Mouse (Mus musculus): Measurements from ENCODE around the gene Col4a3bp. TPM values are rescaled to one million over a fixed set of nuclear protein-coding genes. Genes with fewer than 3 reads are reported as not detected.

Gene Col4a3bp
- polyA plus RNA-seq, 1 experiment from 2014 or later, result 11.6 TPM

- ATAC-seq (ENCODE audit: low FRiP score), result no peak
- Histone ChIP-seq H3K36me3 (ENCODE audit: control insufficient read depth, insufficient read depth, low read length) (no peaks in the 10 kb centered on the region), H3K4me2 (replicated peaks; ENCODE audit: low read depth, low read length) (no peak overlapping the region), H3K9me3 (ENCODE audit: control insufficient read depth, low read length) (no peaks in the 10 kb centered on the region), H3K27me3 (ENCODE audit: control insufficient read depth, insufficient read depth, low read length) (no peaks in the 10 kb centered on the region), H3K27ac (ENCODE audit: low read depth, low read length) (no peak overlapping the region), H3K4me3 (ENCODE audit: low read depth, low read length) (no peak overlapping the region), H3K9ac (ENCODE audit: low read depth, low read length) (no peak overlapping the region), H3K4me1 (replicated peaks; ENCODE audit: control insufficient read depth, insufficient read depth, low read length) (no peaks in the 10 kb centered on the region)
- DNase-seq (ENCODE audit: low spot score), result no peak
- WGBS, result 95% methylated on average over 5 of the region's 5 CpGs
Measured at GRCm38 (mm10) chr13:96586540-96586939, 44.1 kb downstream of the Col4a3bp start.

GRCm38 (mm10) chr13:96588642-96589041, 46.2 kb downstream of the Col4a3bp start:
- ATAC-seq (ENCODE audit: low FRiP score), result no peak

DNA sequence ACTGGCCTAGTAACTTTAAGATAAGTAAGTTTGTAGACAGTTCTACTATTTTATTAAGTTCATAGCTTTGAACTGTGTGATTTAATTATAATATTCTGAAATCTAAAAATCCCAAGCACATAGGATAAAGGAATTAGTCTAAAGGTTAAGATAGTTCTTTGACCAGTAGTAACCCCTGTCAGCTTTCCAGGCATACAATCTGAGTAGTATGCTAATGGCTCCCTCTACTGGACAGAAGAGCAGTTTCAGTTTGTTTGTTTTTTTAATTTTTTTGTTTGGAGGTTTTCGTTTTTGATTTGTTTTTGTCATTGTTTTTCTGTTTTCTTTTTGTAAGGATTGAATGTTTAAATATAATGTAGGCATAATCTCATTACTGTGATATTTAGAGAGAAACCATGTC, 51.2 kb downstream of the Col4a3bp start:
- DNase-seq (ENCODE audit: low spot score), result peak; percentile 10
- Histone ChIP-seq H3K4me3 (ENCODE audit: low read depth, low read length) (no peak overlapping the region), H3K9ac (ENCODE audit: low read depth, low read length) (no peak overlapping the region), H3K36me3 (ENCODE audit: control insufficient read depth, insufficient read depth, low read length) (no peaks in the 10 kb centered on the region), H3K9me3 (ENCODE audit: control insufficient read depth, low read length) (no peaks in the 10 kb centered on the region), H3K4me1 (replicated peaks; ENCODE audit: control insufficient read depth, insufficient read depth, low read length) (no peaks in the 10 kb centered on the region), H3K27me3 (ENCODE audit: control insufficient read depth, insufficient read depth, low read length) (no peaks in the 10 kb centered on the region), H3K27ac (ENCODE audit: low read depth, low read length) (no peak overlapping the region), H3K4me2 (replicated peaks; ENCODE audit: low read depth, low read length) (no peak overlapping the region)
- WGBS, result 10% methylated on average over 1 of the region's 1 CpGs
- ATAC-seq (ENCODE audit: low FRiP score), result no peak

More at GRCm38 (mm10) chr13:96588642-96589041, 46.2 kb downstream of the Col4a3bp start:
- no peak overlapping the region for H3K4me2 ChIP-seq (replicated peaks; ENCODE audit: low read depth, low read length)
- no peak overlapping the region for H3K9ac ChIP-seq (ENCODE audit: low read depth, low read length)
- WGBS, result 93% methylated on average over 1 of the region's 1 CpGs
- H3K36me3 ChIP-seq (ENCODE audit: control insufficient read depth, insufficient read depth, low read length), result no peaks in the 10 kb centered on the region
- H3K4me3 ChIP-seq (ENCODE audit: low read depth, low read length), result no peak overlapping the region
- no peak overlapping the region for H3K27ac ChIP-seq (ENCODE audit: low read depth, low read length)
- no peaks in the 10 kb centered on the region for H3K4me1 ChIP-seq (replicated peaks; ENCODE audit: control insufficient read depth, insufficient read depth, low read length)
- no peak for DNase-seq (ENCODE audit: low spot score)
- H3K9me3 ChIP-seq (ENCODE audit: control insufficient read depth, low read length), result no peaks in the 10 kb centered on the region
- no peaks in the 10 kb centered on the region for H3K27me3 ChIP-seq (ENCODE audit: control insufficient read depth, insufficient read depth, low read length)

DNA sequence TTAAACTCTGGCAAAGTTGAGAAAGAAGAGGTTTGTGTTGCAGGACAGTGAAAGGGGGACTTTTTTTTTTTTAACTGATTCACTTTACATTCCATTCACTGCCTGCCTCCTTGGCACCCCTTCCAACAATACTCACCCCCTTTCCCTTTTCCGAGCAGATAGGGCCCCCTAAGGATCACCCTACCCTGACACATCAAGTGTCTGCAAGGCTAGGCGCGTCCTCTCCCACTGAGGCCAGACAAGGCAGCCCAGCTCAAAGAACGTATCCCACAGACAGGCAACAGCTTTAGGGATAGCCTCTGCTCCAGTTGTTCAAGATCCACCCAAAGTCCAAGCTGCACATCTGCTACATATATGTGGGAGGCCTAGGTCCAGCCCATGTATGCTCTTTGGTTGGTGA, 51.7 kb downstream of the Col4a3bp start:
- no peak overlapping the region for H3K9ac ChIP-seq (ENCODE audit: low read depth, low read length)
- DNase-seq (ENCODE audit: low spot score), result no peak
- WGBS, result 83% methylated on average over 4 of the region's 4 CpGs
- H3K4me1 ChIP-seq (replicated peaks; ENCODE audit: control insufficient read depth, insufficient read depth, low read length), result no peaks in the 10 kb centered on the region
- no peaks in the 10 kb centered on the region for H3K27me3 ChIP-seq (ENCODE audit: control insufficient read depth, insufficient read depth, low read length)
- no peak overlapping the region for H3K4me3 ChIP-seq (ENCODE audit: low read depth, low read length)
- no peaks in the 10 kb centered on the region for H3K36me3 ChIP-seq (ENCODE audit: control insufficient read depth, insufficient read depth, low read length)
- no peak overlapping the region for H3K27ac ChIP-seq (ENCODE audit: low read depth, low read length)
- ATAC-seq (ENCODE audit: low FRiP score), result no peak
- H3K4me2 ChIP-seq (replicated peaks; ENCODE audit: low read depth, low read length), result no peak overlapping the region
- H3K9me3 ChIP-seq (ENCODE audit: control insufficient read depth, low read length), result no peaks in the 10 kb centered on the region

DNA sequence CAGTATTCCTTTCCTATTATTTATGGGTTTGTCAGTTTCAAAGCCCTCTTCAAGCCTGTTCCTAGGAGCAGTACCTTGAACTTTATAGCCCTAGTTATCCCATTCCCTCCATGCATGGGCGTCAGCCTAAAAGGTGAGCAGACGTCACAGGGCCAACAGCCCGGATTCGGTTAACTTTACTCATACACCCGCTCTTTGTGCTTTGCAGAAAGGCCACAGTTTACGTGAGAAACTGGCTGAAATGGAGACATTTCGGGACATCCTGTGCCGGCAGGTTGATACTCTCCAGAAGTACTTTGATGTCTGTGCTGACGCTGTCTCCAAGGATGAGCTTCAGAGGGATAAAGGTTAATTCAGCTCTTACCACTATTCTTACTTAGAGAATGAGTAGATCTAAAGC, 56.8 kb downstream of the Col4a3bp start:
- ATAC-seq (ENCODE audit: low FRiP score) (no peak), DNase-seq (ENCODE audit: low spot score) (no peak)
- no peak overlapping the region for H3K9ac ChIP-seq (ENCODE audit: low read depth, low read length)
- H3K36me3 ChIP-seq (ENCODE audit: control insufficient read depth, insufficient read depth, low read length), result no peaks in the 10 kb centered on the region
- 92% methylated on average over 9 of the region's 9 CpGs for WGBS
- H3K9me3 ChIP-seq (ENCODE audit: control insufficient read depth, low read length), result no peaks in the 10 kb centered on the region
- no peak overlapping the region for H3K27ac ChIP-seq (ENCODE audit: low read depth, low read length)
- H3K4me1 ChIP-seq (replicated peaks; ENCODE audit: control insufficient read depth, insufficient read depth, low read length), result no peaks in the 10 kb centered on the region
- no peak overlapping the region for H3K4me2 ChIP-seq (replicated peaks; ENCODE audit: low read depth, low read length)
- H3K4me3 ChIP-seq (ENCODE audit: low read depth, low read length), result no peak overlapping the region
- no peaks in the 10 kb centered on the region for H3K27me3 ChIP-seq (ENCODE audit: control insufficient read depth, insufficient read depth, low read length)

- H3K9me3 ChIP-seq (ENCODE audit: control insufficient read depth, low read length), result no peaks in the 10 kb centered on the region
- ATAC-seq (ENCODE audit: low FRiP score) (no peak), DNase-seq (ENCODE audit: low spot score) (no peak)
- no peaks in the 10 kb centered on the region for H3K4me1 ChIP-seq (replicated peaks; ENCODE audit: control insufficient read depth, insufficient read depth, low read length)
- no peaks in the 10 kb centered on the region for H3K36me3 ChIP-seq (ENCODE audit: control insufficient read depth, insufficient read depth, low read length)
- 93% methylated on average over 2 of the region's 2 CpGs for WGBS
- H3K27ac ChIP-seq (ENCODE audit: low read depth, low read length), result no peak overlapping the region
- H3K27me3 ChIP-seq (ENCODE audit: control insufficient read depth, insufficient read depth, low read length), result no peaks in the 10 kb centered on the region
- H3K4me2 ChIP-seq (replicated peaks; ENCODE audit: low read depth, low read length), result no peak overlapping the region
- no peak overlapping the region for H3K9ac ChIP-seq (ENCODE audit: low read depth, low read length)
- no peak overlapping the region for H3K4me3 ChIP-seq (ENCODE audit: low read depth, low read length)
Measured at GRCm38 (mm10) chr13:96604242-96604641, 61.8 kb downstream of the Col4a3bp start.

GRCm38 (mm10) chr13:96614615-96615014, 72.2 kb downstream of the Col4a3bp start:
- ATAC-seq (ENCODE audit: low FRiP score) (no peak), DNase-seq (ENCODE audit: low spot score) (no peak)
- Histone ChIP-seq H3K4me3 (ENCODE audit: low read depth, low read length) (no peak overlapping the region), H3K9me3 (ENCODE audit: control insufficient read depth, low read length) (no peaks in the 10 kb centered on the region), H3K4me2 (replicated peaks; ENCODE audit: low read depth, low read length) (no peak overlapping the region), H3K4me1 (replicated peaks; ENCODE audit: control insufficient read depth, insufficient read depth, low read length) (no peaks in the 10 kb centered on the region), H3K36me3 (ENCODE audit: control insufficient read depth, insufficient read depth, low read length) (no peaks in the 10 kb centered on the region), H3K27ac (ENCODE audit: low read depth, low read length) (no peak overlapping the region), H3K9ac (ENCODE audit: low read depth, low read length) (no peak overlapping the region), H3K27me3 (ENCODE audit: control insufficient read depth, insufficient read depth, low read length) (no peaks in the 10 kb centered on the region)
- whole genome bisulfite sequencing, result 93% methylated on average over 3 of the region's 3 CpGs

GRCm38 (mm10) chr13:96620891-96621290, 78.5 kb downstream of the Col4a3bp start:
- Histone ChIP-seq H3K9me3 (ENCODE audit: control insufficient read depth, low read length) (no peaks in the 10 kb centered on the region), H3K36me3 (ENCODE audit: control insufficient read depth, insufficient read depth, low read length) (no peaks in the 10 kb centered on the region), H3K27ac (ENCODE audit: low read depth, low read length) (no peak overlapping the region), H3K4me2 (replicated peaks; ENCODE audit: low read depth, low read length) (no peak overlapping the region), H3K27me3 (ENCODE audit: control insufficient read depth, insufficient read depth, low read length) (no peaks in the 10 kb centered on the region), H3K4me1 (replicated peaks; ENCODE audit: control insufficient read depth, insufficient read depth, low read length) (no peaks in the 10 kb centered on the region), H3K9ac (ENCODE audit: low read depth, low read length) (no peak overlapping the region), H3K4me3 (ENCODE audit: low read depth, low read length) (no peak overlapping the region)
- no peak for DNase-seq (ENCODE audit: low spot score)
- WGBS, result 89% methylated on average over 1 of the region's 1 CpGs
- ATAC-seq (ENCODE audit: low FRiP score), result no peak

GRCm38 (mm10) chr13:96630396-96630795, 88.0 kb downstream of the Col4a3bp start:
- WGBS, result 93% methylated on average over 4 of the region's 4 CpGs
- Histone ChIP-seq H3K27ac (ENCODE audit: low read depth, low read length) (no peak overlapping the region), H3K4me3 (ENCODE audit: low read depth, low read length) (no peak overlapping the region), H3K4me1 (replicated peaks; ENCODE audit: control insufficient read depth, insufficient read depth, low read length) (no peaks in the 10 kb centered on the region), H3K27me3 (ENCODE audit: control insufficient read depth, insufficient read depth, low read length) (no peaks in the 10 kb centered on the region), H3K4me2 (replicated peaks; ENCODE audit: low read depth, low read length) (no peak overlapping the region), H3K36me3 (ENCODE audit: control insufficient read depth, insufficient read depth, low read length) (peaks cover 3% of the 10 kb centered on the region; the same call in 1 of the 2 replicates), H3K9ac (ENCODE audit: low read depth, low read length) (no peak overlapping the region), H3K9me3 (ENCODE audit: control insufficient read depth, low read length) (no peaks in the 10 kb centered on the region)
- ATAC-seq (ENCODE audit: low FRiP score) (no peak), DNase-seq (ENCODE audit: low spot score) (no peak)
